Mouse (Mus musculus): ENCODE data around the gene Tigd4. TPM values are rescaled to one million over a fixed set of nuclear protein-coding genes. Genes with fewer than 3 reads are reported as not detected.

Gene Tigd4
- not detected in 2 replicates for polyA plus RNA-seq (2012; rRNA removed)

GRCm38 (mm10) chr3:84593274-84593673 lies at the start of gene Tigd4:
Gene Tigd4 (plus strand): TSS chr3:84593574.

GRCm38 (mm10) chr3:84582023-84582912 lies 11.1 kb upstream of the Tigd4 start, which contains the start of gene Arfip1:
Gene Arfip1 (minus strand): TSS chr3:84582625.

Other genes with a start within 250 kb of the Tigd4 start
- gene Fhdc1, start 113.1 kb upstream of the Tigd4 start, polyA plus RNA-seq (2012; rRNA removed) = 9.8 and 11.5 TPM in 2 replicates
- gene Arfip1, start 10.9 kb upstream of the Tigd4 start, polyA plus RNA-seq (2012; rRNA removed) = 8.2 and 8.4 TPM in 2 replicates
- gene Tmem154, start 72.6 kb downstream of the Tigd4 start, polyA plus RNA-seq (2012; rRNA removed) = 0.47 and 0.75 TPM in 2 replicates
- 5.8 and 6.8 TPM in 2 replicates for gene Fbxw7, start 221.7 kb downstream of the Tigd4 start, polyA plus RNA-seq (2012; rRNA removed)

Measured in ovary, adult 2 months (tissue).